Mouse (Mus musculus) forelimb bud, embryonic 11.5 days (tissue): ENCODE measurements around the gene Nectin4.

ENCODE experiments used
- DNase-seq: peaks from one replicate; pipeline ENCODE4 v3.0.0-alpha.2; 2012; ENCODE audit warnings: low read depth, low spot score

The Nectin4 gene

GRCm38 (mm10) chr1:171360253-171360652, 9.6 kb upstream of the Nectin4 start:
- no peak for DNase-seq

DNA sequence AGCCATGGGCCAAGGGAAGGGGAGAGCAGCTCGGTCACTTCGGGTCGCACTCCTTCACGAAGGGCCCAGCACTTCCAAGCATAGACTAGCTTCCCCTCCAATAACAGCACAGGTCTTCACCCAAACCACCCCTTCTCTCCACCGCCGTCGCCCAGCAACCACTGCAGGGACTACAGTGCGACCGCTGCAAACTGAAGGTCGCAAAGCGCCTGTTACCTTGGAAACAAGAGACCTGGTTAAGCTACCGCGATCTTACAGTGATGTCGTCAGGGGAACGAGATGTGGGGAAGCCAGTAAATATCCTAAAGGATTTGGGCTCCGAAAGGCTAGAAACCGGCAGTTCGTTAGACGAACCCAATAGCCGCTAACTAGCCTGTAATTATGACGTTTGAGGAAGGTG, 9.2 kb upstream of the Nectin4 start, which contains the start of gene Klhdc9:
TSS of gene Klhdc9 (minus strand) at position 143 of the 400 bp plus-strand sequence.
- peak; percentile 94 for DNase-seq

- DNase-seq: peak; percentile 75
These were observed 8.5 kb upstream of the Nectin4 start for GRCm38 (mm10) chr1:171361106-171362103.

DNA sequence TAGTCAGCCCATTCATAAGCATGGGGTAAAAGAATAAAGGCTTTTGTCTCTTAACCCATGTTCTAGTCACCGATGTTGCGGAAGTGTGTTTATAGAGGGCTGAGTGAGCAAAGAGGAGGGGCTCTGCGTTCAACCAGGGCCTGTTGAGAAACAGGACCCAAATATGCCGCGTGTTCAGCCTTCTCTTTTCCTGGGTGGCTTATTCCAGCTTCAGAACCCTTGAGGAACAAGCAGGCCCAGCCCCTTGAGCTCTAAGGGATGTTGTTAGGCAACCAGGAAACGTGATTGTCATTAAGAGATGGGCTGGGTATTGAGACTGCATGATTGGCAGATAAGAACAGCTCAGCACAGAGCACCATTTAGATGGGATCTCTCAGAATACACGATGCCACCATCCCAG, 4.0 kb upstream of the Nectin4 start:
- no peak for DNase-seq

DNA sequence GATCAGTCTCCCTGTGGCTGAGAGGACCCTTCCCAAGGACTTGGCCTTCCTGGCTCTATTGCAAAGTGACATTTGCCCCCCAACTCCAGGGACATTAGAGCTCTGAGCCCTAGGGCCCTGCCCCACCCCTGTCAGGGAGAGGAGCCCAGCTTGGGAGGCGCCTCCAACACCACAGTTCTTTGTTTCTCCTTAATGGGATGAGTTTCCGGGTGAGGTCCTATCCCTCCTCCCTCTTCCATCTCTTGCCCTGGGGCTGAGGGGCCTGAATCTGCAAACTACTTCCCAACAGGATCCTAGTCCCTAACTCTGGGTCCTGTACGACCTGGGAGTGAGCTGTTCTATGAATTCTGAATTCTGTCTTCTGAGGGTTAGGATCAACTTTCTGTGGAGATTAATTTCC, 3.0 kb downstream of the Nectin4 start:
- DNase-seq: no peak

DNA sequence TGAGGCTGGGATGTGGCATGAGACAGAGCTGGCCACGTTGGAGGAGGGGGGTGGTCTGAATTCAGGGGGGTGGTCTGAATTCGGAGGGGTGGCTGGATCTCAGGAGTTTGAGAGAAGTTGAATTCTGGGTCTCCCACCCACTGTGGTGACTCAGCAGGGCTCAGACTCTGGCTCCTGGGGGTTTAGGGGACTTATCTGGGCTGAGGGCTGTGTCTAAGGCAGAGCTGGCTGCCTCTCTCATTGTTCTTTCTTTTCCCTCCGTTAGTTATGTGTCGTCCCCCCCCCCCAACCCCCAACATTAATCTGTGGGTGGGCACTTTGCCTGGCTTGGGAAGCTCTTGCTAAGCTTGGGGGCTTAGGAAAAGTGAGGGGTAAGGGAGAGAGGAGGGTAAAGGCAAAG, 4.0 kb downstream of the Nectin4 start:
- DNase-seq: no peak

DNA sequence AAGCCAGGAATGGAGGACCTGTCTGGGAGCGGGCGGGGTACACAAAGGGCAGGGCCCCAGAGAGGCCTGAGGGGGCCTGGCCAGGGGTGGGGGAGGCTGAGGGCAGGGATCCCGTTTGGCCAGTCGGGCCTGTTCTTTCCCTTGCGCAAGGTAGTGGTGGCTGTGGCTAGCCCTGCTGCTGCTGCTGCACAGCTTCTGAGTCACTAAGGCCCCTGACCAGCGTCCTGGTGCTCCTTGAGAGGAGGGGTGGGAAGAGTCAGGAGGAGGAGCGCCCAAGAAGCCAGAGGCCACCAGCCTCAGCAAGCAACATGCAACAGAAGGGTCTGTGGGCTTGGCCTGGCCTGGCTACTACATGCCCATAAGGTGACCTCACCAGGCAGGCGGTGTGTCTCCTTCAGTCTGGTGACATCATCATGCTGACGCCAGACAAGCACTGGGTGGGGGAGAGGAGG, 5.8 kb downstream of the Nectin4 start:
- no peak for DNase-seq

DNA sequence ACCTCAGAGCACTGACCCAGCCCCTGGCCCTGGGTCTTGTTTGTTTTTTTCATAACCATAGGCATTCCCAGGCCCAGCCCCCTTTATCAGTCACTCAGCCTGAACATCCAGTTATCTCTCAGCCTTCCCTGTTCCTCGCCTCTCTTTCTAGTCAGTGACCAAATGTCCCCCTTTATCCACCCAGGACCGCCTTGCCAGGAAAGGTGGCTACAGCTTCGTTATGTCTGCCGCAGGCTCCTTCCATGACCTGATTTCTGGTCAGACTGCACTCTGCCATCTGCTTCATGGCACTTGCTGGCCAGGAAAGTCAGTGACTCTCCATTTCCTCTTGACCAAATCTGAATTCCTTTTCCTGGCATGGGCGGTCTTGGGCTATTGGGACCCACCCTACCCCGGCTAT, 8.4 kb downstream of the Nectin4 start:
- DNase-seq: no peak

DNA sequence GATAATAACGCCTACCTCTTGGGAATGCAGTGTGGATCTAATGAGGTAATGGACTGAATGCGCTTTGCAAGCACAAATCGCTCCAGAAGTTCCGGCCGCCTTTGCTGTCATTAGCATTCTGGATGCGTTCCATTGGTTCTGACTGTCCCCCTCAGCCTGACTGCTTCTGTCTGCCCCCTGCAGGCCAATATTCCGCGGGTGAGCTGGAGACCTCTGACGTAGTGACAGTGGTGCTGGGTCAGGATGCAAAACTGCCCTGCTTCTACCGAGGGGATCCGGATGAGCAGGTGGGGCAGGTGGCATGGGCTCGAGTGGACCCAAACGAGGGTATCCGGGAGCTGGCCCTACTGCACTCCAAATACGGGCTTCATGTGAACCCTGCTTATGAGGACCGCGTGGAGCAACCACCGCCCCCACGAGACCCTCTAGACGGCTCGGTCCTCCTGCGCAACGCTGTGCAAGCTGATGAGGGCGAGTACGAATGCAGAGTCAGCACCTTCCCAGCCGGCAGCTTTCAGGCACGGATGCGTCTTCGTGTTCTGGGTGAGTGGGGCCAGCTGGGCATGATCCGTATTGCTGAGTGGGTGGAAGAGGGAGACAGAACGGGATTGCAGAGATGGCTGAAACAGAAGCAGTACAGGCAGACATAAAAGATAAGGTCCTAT, 10.2 kb downstream of the Nectin4 start:
- DNase-seq: peak; percentile 46

GRCm38 (mm10) chr1:171382096-171382620, 12.3 kb downstream of the Nectin4 start:
- DNase-seq: no peak

DNA sequence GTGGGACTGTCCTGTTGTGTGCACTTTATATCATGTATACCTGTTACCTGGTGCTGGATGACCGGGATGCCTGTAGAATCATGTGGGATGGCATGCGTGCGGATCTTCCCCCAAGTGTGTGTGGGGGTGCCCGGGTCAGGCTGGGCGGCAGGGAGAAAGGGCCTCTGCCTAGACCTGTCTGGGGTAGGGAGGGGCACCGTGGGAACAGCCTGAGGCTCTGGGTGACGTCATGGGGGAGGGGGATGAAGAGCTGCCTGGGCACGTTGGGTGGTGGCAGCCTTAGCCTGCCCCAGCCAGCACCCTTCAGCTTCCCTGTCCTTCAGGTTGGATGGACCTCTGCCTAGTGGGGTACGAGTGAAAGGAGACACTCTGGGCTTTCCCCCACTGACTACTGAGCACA, 14.5 kb downstream of the Nectin4 start:
- DNase-seq: peak; percentile 10

DNA sequence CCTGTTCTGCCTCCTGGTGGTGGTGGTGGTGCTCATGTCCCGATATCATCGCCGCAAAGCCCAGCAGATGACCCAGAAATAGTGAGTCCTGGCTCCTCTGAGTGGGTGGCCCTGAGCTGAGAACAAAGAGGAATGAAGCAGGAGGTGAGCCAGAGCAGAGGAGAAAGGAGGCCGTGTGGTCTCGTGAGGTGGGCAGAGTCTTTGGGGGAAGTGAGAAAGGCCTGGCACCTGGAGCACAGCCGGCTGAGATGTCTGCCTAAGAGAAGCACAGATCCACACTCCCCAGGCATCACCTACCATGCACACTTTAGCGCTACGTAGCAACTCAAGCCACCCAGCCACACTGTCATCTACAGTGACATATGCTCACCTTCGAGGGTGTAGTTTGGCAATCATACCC, 15.3 kb downstream of the Nectin4 start:
- DNase-seq: no peak

DNA sequence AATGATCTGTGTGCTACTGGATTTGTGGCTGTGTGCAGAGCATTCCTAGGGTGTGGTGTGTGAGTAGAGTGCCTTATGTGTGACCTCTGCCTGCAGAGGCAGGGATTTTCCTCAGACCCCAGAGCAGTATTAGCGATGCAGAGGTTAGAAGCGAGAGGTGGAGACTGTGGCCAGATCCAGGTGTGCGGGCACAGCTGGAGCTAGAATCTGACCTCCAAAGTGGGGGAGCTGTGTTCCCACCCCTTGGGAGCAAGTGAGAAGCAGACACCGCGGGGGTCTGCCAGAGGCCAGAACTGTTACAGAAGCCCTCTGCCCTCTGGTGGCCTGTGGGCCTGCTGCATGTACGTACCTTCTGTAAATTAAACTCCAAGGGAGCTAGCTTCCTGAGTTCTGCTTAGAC, 17.2 kb downstream of the Nectin4 start:
- peak; percentile 60 for DNase-seq

DNA sequence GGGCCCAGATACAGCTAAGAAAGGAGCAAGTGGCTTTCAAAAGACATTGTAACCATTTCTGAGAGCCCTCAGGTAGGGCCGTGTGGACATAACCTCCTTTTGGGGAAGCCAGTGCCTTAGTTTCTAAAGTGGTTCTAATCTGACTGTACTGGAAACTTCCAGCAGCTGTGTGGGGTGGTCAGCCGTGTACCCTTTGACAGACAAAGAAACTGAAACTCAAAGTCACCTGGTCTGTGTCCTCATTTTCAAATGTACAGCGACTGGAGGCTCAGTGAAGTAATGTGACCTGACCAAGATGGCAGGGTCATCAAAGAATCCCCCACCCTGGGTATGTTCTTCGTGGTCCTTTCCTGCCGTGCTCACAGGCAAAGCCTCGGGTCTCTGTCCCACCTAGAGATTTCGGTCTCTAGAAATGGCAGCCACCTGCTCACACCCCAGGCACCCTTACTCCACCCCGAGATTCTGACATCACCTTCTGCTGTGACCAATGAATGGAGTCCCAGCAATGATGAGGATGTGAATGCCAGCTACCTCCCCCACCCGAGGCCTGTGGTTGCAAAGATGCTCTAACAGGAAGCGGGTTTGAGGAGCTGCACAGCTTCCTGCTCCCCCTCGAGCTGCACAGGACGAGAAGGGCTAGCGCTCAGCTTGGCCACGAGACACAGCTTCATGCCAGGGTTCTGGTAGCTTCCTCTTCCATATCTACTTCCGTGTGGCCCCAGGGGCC, 18.6 kb downstream of the Nectin4 start, which contains the start of gene Arhgap30:
TSS of gene Arhgap30 (plus strand) at position 579 of the 727 bp plus-strand sequence.
- no peak for DNase-seq

DNA sequence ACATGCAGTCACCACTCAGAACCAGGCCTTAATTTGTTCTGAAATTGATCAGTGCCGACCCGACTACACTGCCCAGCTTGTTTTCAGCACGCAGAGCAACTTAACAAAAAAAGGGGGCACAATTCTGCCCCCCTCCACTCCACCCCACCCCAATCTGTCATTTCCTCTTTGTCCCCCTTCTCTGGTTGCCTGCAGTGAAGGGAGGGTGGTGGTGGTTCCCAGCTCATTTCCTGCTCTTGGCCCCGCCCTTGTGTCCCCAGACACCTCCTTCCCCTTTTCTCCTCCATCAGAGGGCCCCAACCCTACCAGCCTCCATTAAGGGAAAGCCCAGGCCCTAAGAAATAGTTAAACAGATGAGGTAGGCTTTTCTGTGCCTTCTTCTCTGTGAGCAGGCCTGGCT, 20.2 kb downstream of the Nectin4 start:
- no peak for DNase-seq

GRCm38 (mm10) chr1:171401821-171402220, 31.9 kb downstream of the Nectin4 start:
- no peak for DNase-seq

DNA sequence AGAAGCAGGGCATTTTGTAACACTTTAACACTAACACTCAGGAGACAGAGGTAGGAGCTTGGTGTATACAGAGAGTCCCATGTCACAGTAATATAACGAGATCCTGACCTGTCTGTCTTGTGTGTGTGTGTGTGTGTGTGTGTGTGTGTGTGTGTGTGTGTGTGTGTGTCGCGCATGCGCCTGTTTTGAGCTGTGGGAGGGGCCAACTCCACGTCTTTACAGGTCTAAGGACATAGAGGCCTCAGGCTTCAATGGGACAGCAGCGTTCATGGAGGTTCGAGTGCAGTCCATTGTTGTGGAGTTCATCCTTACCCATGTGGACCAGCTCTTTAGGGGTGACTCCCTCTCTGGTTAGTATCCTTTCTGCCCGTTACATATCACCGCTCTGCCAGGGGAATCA, 33.1 kb downstream of the Nectin4 start:
- DNase-seq: no peak

DNA sequence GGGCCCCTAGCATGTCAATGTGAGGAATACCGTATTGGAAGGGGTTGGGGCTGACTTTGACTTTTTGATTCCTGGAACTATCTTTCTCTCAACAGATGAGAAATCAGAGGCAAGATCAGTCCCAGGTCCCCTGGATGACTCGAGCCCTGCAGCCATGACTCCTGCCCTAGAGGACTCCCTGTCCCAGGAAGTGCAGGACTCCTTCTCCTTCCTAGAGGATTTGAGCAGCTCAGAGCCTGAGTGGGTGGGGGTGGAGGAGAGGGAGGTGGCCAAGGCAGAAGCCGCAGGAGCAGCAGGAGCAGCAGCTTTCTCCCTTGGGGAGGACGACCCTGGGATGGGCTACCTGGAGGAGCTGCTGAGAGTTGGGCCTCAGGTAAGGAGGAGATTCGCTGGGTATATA, 37.4 kb downstream of the Nectin4 start:
- DNase-seq: no peak

GRCm38 (mm10) chr1:171410231-171410630, 40.3 kb downstream of the Nectin4 start:
- DNase-seq: no peak

GRCm38 (mm10) chr1:171410947-171411484, 41.1 kb downstream of the Nectin4 start, which contains the start of gene Usf1:
Gene Usf1 (plus strand): TSS chr1:171411313.
- DNase-seq: peak; percentile 94

GRCm38 (mm10) chr1:171411492-171411941, 41.6 kb downstream of the Nectin4 start:
- DNase-seq: no peak
